In genomic region chr2:119270643-119271331, GRCm38 (mm10) we compare ENCODE assay signal across 8 mouse cellular contexts. TPM values are rescaled to one million over a fixed set of nuclear protein-coding genes. Genes with fewer than 3 reads are reported as not detected.
DNase-seq lines count a peak whose midpoint lies in the region; ATAC-seq lines count a peak whose summit lies in the region.

TSS of gene Rhov (minus strand) at chr2:119271272.

- DNase-seq in urinary bladder, adult 18-20 months (ENCODE audit: low spot score in 2 of 2), result peak; percentile 74 to 78
- no peak for DNase-seq in urinary bladder, postnatal 10 days (ENCODE audit: low spot score)
- DNase-seq in embryo, embryonic 10 days (ENCODE audit: low spot score), result peak; percentile 85
- peak; percentile 87 for DNase-seq in kidney, postnatal 14 days
- DNase-seq in neural tube, embryonic 10.5 days (ENCODE audit: extremely low spot score, low spot score), result peak; percentile 65
- peak; percentile 56 to 60 for DNase-seq in thymus, adult 18-20 months

- H3K9me3 ChIP-seq in heart, embryonic 14.5 days (ENCODE audit: control insufficient read depth, low read length), result no peaks in the 10 kb centered on the region
- H3K9me3 ChIP-seq in liver, embryonic 15.5 days (replicated peaks), result no peaks in the 10 kb centered on the region

- H3K36me3 ChIP-seq in heart, embryonic 14.5 days (ENCODE audit: control insufficient read depth, insufficient read depth, low read length), result no peaks in the 10 kb centered on the region
- H3K36me3 ChIP-seq in liver, embryonic 15.5 days (replicated peaks), result no peaks in the 10 kb centered on the region

- peaks cover 21% of the 10 kb centered on the region for H3K27me3 ChIP-seq in heart, embryonic 14.5 days (ENCODE audit: control insufficient read depth, insufficient read depth, low read length)
- H3K27me3 ChIP-seq in liver, embryonic 15.5 days, result peaks cover 49% of the 10 kb centered on the region

- peak within 1 kb of the TSS; percentile 99 for H3K4me2 ChIP-seq in heart, embryonic 14.5 days (ENCODE audit: low read length)
- peak within 1 kb of the TSS; percentile 88 for H3K4me2 ChIP-seq in liver, embryonic 15.5 days

- under 1% methylated on average over 49 of the region's 49 CpGs for WGBS in heart, embryonic 14.5 days
- 1% methylated on average over 49 of the region's 49 CpGs for WGBS in liver, embryonic 15.5 days (ENCODE audit: insufficient replicate concordance)

- no peaks in the 10 kb centered on the region for H3K4me1 ChIP-seq in heart, embryonic 14.5 days (ENCODE audit: control insufficient read depth in 2 of 2, insufficient read depth in 2 of 2, low read length in 2 of 2)
- H3K4me1 ChIP-seq in liver, embryonic 15.5 days (replicated peaks), result peaks cover 9% of the 10 kb centered on the region

- H3K27ac ChIP-seq in heart, embryonic 14.5 days (replicated peaks in 1 of 2; ENCODE audit: control insufficient read depth in 1 of 2, insufficient read depth in 1 of 2, low read depth in 2 of 2, low read length in 2 of 2), result no peak within 1 kb of the TSS
- no peak within 1 kb of the TSS for H3K27ac ChIP-seq in liver, embryonic 15.5 days (replicated peaks)

- H3K4me3 ChIP-seq in heart, embryonic 14.5 days (ENCODE audit: control insufficient read depth in 1 of 2, insufficient read depth in 1 of 2, low read depth in 1 of 2, low read length in 2 of 2), result peak within 1 kb of the TSS; percentile 49 to 62
- peak within 1 kb of the TSS; percentile 58 for H3K4me3 ChIP-seq in liver, embryonic 15.5 days (replicated peaks)

- peak within 1 kb of the TSS; percentile 69 for H3K9ac ChIP-seq in heart, embryonic 14.5 days (ENCODE audit: low read length)
- peak within 1 kb of the TSS; percentile 21; the same call in 1 of the 2 replicates for H3K9ac ChIP-seq in liver, embryonic 15.5 days

- peak; percentile 74 for ATAC-seq in heart, embryonic 14.5 days (ENCODE audit: insufficient number of reproducible peaks, insufficient read depth, low FRiP score, low read depth)
- peak; percentile 62; the same call in 1 of the 2 replicates for ATAC-seq in liver, embryonic 15.5 days (ENCODE audit: insufficient read depth)

RNA-seq across cellular contexts. Expression of gene Rhov, which starts in this region (rescaled TPM):
- 0.19 TPM in 1 of 2 replicates, not detected in the other for polyA plus RNA-seq in heart, embryonic 14.5 days (2014; fragmentation: Nextera tagmentation; extraction: Ambion mirVana)
- 0.08 and 0.26 TPM in 2 replicates for polyA plus RNA-seq in liver, embryonic 15.5 days (2015; fragmentation: Nextera tagmentation; extraction: Ambion mirVana)

Comparison
In these comparisons a context has a peak if more than half of its experiments do, and no peak if none do; other contexts are left out.
1. Peak in ATAC-seq, H3K4me3 ChIP-seq, H3K9ac ChIP-seq and H3K4me2 ChIP-seq in heart, embryonic 14.5 days; RNA of the gene not detected or under 1 TPM.
2. Peak in ATAC-seq, H3K4me3 ChIP-seq, H3K9ac ChIP-seq and H3K4me2 ChIP-seq in liver, embryonic 15.5 days; RNA of the gene not detected or under 1 TPM.